Mouse (Mus musculus) intestine, embryonic 14.5 days (tissue): Measurements from ENCODE around the gene Prss56. TPM values are rescaled to one million over a fixed set of nuclear protein-coding genes. Genes with fewer than 3 reads are reported as not detected.

Experiments
- ATAC-seq: fragments of 200-750 bp; cut with Nextera tagmentation; replicated peaks from 2 replicates; pipeline ENCODE4 v1.8.0; 2017; ENCODE audit warnings: low read depth, moderate number of reproducible peaks, moderate TSS enrichment, moderate library complexity; ENCODE audit not compliant: low FRiP score, low TSS enrichment
- DNase-seq: peaks from one replicate; pipeline ENCODE4 v3.0.0-alpha.2; 2018; ENCODE audit warnings: low spot score
- H3K27ac ChIP-seq: fragments of 300-500 bp; sonication (generic); 2 replicates; pipeline ENCODE4 v1.5.1; 2014; ENCODE audit warnings: low read depth, mild to moderate bottlenecking, control low read depth
- H3K27me3 ChIP-seq: fragments of 300-500 bp; sonication (generic); replicated peaks from 2 replicates; pipeline ENCODE4 v1.6.1; 2014; ENCODE audit warnings: low read length, control low read depth; ENCODE audit not compliant: control insufficient read depth, insufficient read depth
- H3K36me3 ChIP-seq: fragments of 300-500 bp; sonication (generic); 2 replicates; pipeline ENCODE4 v1.6.1; 2014; ENCODE audit warnings: low read length, control low read depth; ENCODE audit not compliant: control insufficient read depth, insufficient read depth
- H3K4me1 ChIP-seq: fragments of 300-500 bp; sonication (generic); replicated peaks from 2 replicates; pipeline ENCODE4 v1.6.1; 2014; ENCODE audit warnings: low read length, control low read depth, mixed read lengths; ENCODE audit not compliant: control insufficient read depth, insufficient read depth
- H3K4me2 ChIP-seq: fragments of 300-500 bp; sonication (generic); 2 replicates; pipeline ENCODE4 v1.6.1; 2014; ENCODE audit warnings: low read length
- H3K4me3 ChIP-seq: fragments of 300-500 bp; sonication (generic); 2 replicates; pipeline ENCODE4 v1.5.1; 2014; ENCODE audit warnings: low read depth, low read length, control low read depth, mixed read lengths
- H3K9ac ChIP-seq: fragments of 300-500 bp; sonication (generic); 2 replicates; pipeline ENCODE4 v1.6.1; 2014; ENCODE audit warnings: mild to moderate bottlenecking, low read length
- H3K9me3 ChIP-seq: fragments of 300-500 bp; sonication (generic); 2 replicates; pipeline ENCODE4 v1.6.1; 2016; ENCODE audit warnings: low read length, control low read depth; ENCODE audit not compliant: control insufficient read depth
- WGBS: fragments of 180-500 bp; shearing (Covaris S2); extraction: QIAGEN DNeasy Blood & Tissue Kit; methylation state at CpG from one replicate; pipeline ENCODE4 v1.1.7; 2014; 5-methylcytosine and 5-hydroxymethylcytosine counted together
- polyA plus RNA-seq: library from polyadenylated mRNA; unstranded; fragments of >200 nt; fragmentation: Nextera tagmentation; extraction: Ambion mirVana; gene quantifications from 2 replicates; pipeline ENCODE4 v1.2.1, GENCODE M21; 2014

The Prss56 gene
- polyA plus RNA-seq, 1 experiment from 2014 or later = not detected

DNA sequence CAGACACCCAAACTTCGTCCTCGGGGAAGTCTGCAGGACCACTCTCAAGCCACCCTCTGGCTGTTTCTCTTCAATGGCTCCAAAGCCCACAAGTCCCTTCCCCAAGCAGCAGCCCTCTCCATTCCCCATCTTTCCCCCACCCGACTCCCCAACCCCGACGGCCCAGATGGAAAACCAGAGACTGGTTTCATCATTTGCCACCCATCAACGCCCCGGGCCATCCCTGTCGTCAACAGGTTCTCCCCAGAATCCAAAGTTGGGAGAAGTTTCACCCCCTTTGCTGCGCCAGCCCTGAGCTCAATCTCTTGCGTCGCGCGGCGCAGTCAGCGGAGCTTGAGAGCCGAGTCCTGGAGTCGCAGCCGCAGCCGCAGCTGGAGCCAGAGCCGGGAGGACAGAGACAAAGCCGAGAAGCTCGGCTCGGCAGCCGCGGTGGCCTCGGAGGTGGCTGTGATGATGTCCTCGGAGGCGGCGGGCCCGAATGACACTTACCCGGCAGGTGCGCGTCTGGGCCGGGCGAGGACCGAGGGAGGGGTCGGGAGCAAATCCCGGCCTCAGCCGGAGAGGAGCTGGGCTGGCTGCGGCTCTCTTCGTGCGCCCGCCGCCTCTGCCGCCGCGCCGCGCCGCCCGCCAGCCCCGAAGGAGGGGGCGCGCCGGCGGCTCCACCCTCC is 27.4 kb upstream of the Prss56 start:
- Histone ChIP-seq H3K27me3 (peaks cover 87% of the 10 kb centered on the region), H3K27ac (no peak overlapping the region), H3K4me1 (peaks cover 7% of the 10 kb centered on the region; the same call in 1 of the 2 replicates), H3K9ac (no peak overlapping the region), H3K4me2 (peak overlapping the region; percentile 57), H3K9me3 (no peaks in the 10 kb centered on the region), H3K36me3 (no peaks in the 10 kb centered on the region), H3K4me3 (peak overlapping the region; percentile 33)
- WGBS = 1% methylated on average over 46 of the region's 56 CpGs
- DNase-seq = peak; percentile 65
- no peak; the same call in 1 of the 2 replicates for ATAC-seq

DNA sequence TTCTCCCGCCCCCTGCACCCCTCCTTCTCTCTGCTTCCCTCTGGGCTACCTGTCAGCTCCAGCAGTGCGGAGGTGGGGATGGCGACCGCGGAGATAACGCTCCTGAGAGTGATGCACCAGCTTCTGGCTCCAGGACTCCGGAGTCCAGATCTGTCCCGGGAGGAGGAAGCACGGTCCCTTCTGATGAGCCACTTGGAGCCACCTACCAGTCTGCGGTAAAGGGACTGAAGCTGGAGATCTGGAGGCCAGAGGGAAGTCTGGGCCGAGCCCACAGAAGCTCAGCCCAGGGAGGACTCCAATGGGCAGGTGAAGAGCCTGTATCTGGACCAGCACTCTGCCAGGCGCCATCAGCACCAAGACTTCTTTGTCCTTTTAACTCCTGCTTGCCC is 26.9 kb upstream of the Prss56 start, which contains the start of gene Ecel1:
Ecel1 (minus strand) TSS at position 323 of the 389 bp plus-strand sequence.
- H3K9me3 ChIP-seq = no peaks in the 10 kb centered on the region
- WGBS = 5% methylated on average over 11 of the region's 12 CpGs
- ATAC-seq = no peak

DNA sequence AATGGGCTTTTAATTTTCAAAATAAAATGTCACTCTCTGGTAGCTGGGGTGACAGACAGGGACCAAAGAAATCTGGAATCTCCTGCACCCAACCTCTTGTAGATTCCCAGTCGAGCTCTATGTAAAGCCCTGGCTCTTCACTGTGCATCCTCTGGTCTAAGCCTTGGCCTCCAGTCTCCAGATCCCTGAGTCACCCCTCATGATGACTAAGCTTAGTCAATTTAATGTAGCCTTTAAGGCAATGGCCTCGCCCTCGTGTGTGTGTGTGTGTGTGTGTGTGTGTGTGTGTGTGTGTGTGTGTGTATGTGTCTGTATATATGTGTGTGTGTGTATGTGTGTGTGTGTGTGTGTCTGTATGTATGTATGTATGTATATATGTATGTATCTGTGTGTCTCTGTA is 23.7 kb upstream of the Prss56 start:
- Histone ChIP-seq H3K4me2 (no peak overlapping the region), H3K36me3 (no peaks in the 10 kb centered on the region), H3K27ac (no peak overlapping the region), H3K4me1 (no peaks in the 10 kb centered on the region), H3K27me3 (peaks cover 53% of the 10 kb centered on the region), H3K9ac (no peak overlapping the region), H3K4me3 (no peak overlapping the region), H3K9me3 (no peaks in the 10 kb centered on the region)
- ATAC-seq = no peak
- 74% methylated on average over 3 of the region's 3 CpGs for WGBS
- DNase-seq = no peak

More for the DNA sequence above, 26.9 kb upstream of the Prss56 start, which contains the start of gene Ecel1:
- Histone ChIP-seq H3K4me3 (peak within 1 kb of the TSS; percentile 33), H3K4me1 (peaks cover 7% of the 10 kb centered on the region; the same call in 1 of the 2 replicates), H3K9ac (no peak within 1 kb of the TSS), H3K27me3 (peaks cover 82% of the 10 kb centered on the region), H3K4me2 (peak within 1 kb of the TSS; percentile 57), H3K27ac (no peak within 1 kb of the TSS), H3K36me3 (no peaks in the 10 kb centered on the region)
- no peak for DNase-seq

DNA sequence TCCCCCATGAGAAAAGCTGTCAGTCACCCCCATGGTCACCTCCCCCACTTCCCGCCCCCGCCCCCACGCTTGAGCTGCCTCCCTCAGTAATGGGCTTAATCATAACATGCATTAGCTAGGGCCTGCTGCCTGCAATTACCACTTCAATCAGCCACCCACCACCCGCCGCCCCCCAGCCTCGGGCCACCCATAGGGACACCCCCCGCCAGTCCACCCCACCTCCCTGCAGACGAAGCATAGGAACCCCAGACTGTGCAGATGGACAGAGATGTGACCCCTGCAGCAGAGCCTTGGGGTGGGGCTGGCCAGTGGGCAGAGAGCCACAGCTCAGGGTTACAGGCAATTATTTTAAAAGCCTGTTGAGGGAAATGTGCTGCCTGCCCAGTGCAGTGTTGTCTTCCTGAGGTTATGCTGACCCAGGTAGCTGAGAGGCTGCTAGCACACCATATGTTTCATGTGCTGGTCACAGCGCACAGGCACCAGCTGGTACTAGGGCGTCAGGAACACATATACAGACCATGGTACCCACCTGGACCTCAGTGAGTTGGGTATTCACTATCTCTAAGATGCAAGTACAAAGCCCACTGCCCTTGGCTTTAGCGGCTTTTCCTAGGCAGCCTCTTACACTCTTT is 18.8 kb upstream of the Prss56 start:
- Histone ChIP-seq H3K4me2 (no peak overlapping the region), H3K36me3 (no peaks in the 10 kb centered on the region), H3K27me3 (peaks cover 42% of the 10 kb centered on the region), H3K4me3 (no peak overlapping the region), H3K27ac (no peak overlapping the region), H3K9ac (no peak overlapping the region), H3K4me1 (no peaks in the 10 kb centered on the region), H3K9me3 (no peaks in the 10 kb centered on the region)
- DNase-seq = no peak
- WGBS = 25% methylated on average over 11 of the region's 11 CpGs
- no peak for ATAC-seq

DNA sequence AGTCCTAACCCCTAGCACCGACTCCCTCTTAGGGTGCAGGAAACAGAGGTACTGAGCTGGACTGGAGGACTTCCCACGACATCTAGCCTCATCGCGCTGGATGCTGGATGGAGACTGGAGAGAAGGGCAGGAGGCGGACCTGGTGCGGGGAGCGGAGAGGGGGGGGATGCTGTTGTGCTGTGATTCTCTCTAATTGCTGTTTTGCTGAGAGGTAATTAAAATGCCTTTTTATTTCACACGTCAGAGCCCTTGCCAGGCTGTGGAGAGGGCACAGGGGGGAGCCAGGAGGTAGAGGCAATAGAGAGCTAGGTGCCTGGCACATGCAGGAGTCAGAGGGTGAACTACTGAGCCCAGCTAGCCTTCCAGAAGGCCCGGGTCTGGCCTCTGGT is 18.3 kb upstream of the Prss56 start:
- Histone ChIP-seq H3K9me3 (no peaks in the 10 kb centered on the region), H3K27me3 (peaks cover 44% of the 10 kb centered on the region), H3K4me1 (no peaks in the 10 kb centered on the region), H3K9ac (no peak overlapping the region), H3K4me3 (no peak overlapping the region), H3K36me3 (no peaks in the 10 kb centered on the region), H3K4me2 (no peak overlapping the region), H3K27ac (no peak overlapping the region)
- ATAC-seq (no peak), DNase-seq (no peak)
- 54% methylated on average over 9 of the region's 9 CpGs for WGBS

DNA sequence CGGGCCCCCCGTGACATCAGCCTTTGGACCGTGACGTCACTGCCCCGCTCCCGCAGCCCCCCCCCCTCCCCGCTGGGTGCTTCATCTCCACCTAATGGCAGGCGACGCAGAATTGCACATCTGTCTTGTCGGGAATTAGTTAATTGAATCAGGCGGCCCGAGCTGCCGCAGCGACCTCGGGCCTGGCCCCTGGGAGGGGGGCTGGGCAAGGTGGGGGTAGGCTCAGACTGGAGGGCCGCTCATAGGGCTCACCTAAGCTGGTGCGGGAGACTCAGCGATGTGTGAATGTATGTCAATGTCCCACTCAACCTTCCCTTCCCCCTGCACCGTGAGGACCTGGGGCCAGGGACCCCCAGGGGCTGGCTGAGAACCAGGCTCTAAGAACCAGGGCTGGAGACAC is 12.7 kb upstream of the Prss56 start:
- no peak overlapping the region for H3K4me3 ChIP-seq
- H3K4me1 ChIP-seq = no peaks in the 10 kb centered on the region
- WGBS = 13% methylated on average over 17 of the region's 19 CpGs
- H3K36me3 ChIP-seq = no peaks in the 10 kb centered on the region
- peaks cover 55% of the 10 kb centered on the region for H3K27me3 ChIP-seq
- peak overlapping the region; percentile 13; the same call in 1 of the 2 replicates for H3K4me2 ChIP-seq
- no peak overlapping the region for H3K9ac ChIP-seq
- H3K9me3 ChIP-seq = no peaks in the 10 kb centered on the region
- ATAC-seq = no peak
- no peak overlapping the region for H3K27ac ChIP-seq
- no peak for DNase-seq

DNA sequence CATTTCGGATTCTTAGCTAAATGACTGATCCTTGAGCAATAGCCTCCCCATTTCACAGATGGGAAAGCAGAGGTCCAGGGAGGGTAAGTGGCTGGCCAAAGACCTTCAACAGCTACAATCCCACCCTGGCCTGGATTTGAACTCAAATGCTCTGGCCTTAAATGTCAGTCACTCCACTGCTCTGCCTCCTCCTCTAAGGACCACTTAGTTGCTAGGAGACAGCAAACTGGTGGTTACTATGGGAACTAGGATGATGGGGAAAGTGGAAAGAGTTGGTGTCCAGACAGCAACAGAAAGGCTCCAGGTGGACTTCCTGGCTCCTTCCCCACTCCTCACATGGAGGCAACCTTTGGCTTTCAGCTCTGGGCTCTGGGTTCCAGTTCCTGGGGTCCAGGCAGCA is 11.8 kb upstream of the Prss56 start:
- Histone ChIP-seq H3K36me3 (no peaks in the 10 kb centered on the region), H3K4me1 (no peaks in the 10 kb centered on the region), H3K9me3 (no peaks in the 10 kb centered on the region), H3K4me2 (no peak overlapping the region), H3K4me3 (no peak overlapping the region), H3K9ac (no peak overlapping the region), H3K27me3 (peaks cover 54% of the 10 kb centered on the region), H3K27ac (no peak overlapping the region)
- ATAC-seq (no peak), DNase-seq (no peak)
- 81% methylated on average over 1 of the region's 1 CpGs for WGBS

DNA sequence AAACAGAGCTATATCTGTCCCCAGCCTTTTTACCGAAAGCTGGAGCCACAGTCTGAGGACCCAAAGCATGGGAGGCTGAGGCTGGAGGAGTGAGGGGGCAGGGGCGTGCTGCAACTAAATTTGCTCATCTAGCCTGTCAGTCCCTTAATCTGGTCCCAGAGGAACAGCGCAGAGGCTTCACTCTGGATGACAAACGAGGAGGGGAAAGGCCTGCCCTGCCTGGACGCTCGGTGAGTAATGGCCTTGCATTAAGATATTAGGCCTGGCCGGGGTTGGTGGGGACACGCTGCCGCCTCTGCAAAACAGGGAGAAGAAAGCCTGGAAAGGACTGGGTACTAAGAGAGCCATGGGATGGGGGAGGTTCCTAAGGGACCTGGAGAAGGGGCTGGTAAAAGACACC is 10.8 kb upstream of the Prss56 start:
- no peak for ATAC-seq
- Histone ChIP-seq H3K9me3 (no peaks in the 10 kb centered on the region), H3K4me2 (no peak overlapping the region), H3K27me3 (peaks cover 47% of the 10 kb centered on the region), H3K4me3 (no peak overlapping the region), H3K9ac (no peak overlapping the region), H3K36me3 (no peaks in the 10 kb centered on the region), H3K27ac (no peak overlapping the region), H3K4me1 (no peaks in the 10 kb centered on the region)
- WGBS = 43% methylated on average over 9 of the region's 9 CpGs
- no peak for DNase-seq
